Mouse (Mus musculus) stomach, embryonic 14.5 days (tissue): Measurements from ENCODE around the gene Polr3b. TPM values are rescaled to one million over a fixed set of nuclear protein-coding genes. Genes with fewer than 3 reads are reported as not detected.

Source experiments
- ATAC-seq: fragments of 200-750 bp; cut with Nextera tagmentation; 2 replicates; pipeline ENCODE4 v1.8.0; 2017; ENCODE audit warnings: low read depth, moderate TSS enrichment; ENCODE audit not compliant: insufficient number of reproducible peaks, insufficient read depth, low FRiP score
- H3K27ac ChIP-seq: fragments of 300-500 bp; sonication (generic); 2 replicates; pipeline ENCODE4 v1.5.1; 2014; ENCODE audit warnings: mild to moderate bottlenecking, low read length, moderate library complexity, mixed read lengths
- H3K27me3 ChIP-seq: fragments of 300-500 bp; sonication (generic); 2 replicates; pipeline ENCODE4 v1.6.1; 2014; ENCODE audit warnings: low read length, control low read depth, mixed read lengths; ENCODE audit not compliant: control insufficient read depth, insufficient read depth
- H3K36me3 ChIP-seq: fragments of 300-500 bp; sonication (generic); 2 replicates; pipeline ENCODE4 v1.6.1; 2014; ENCODE audit warnings: mild to moderate bottlenecking, control low read depth, low read length, moderate library complexity, mixed read lengths; ENCODE audit not compliant: control insufficient read depth, insufficient read depth
- H3K4me1 ChIP-seq: fragments of 300-500 bp; sonication (generic); 2 replicates; pipeline ENCODE4 v1.6.1; 2014; ENCODE audit warnings: low read length, control low read depth, mixed read lengths; ENCODE audit not compliant: control insufficient read depth, insufficient read depth
- H3K4me2 ChIP-seq: fragments of 300-500 bp; sonication (generic); replicated peaks from 2 replicates; pipeline ENCODE4 v1.6.1; 2014; ENCODE audit warnings: low read depth, low read length, control low read depth
- H3K4me3 ChIP-seq: fragments of 300-500 bp; sonication (generic); 2 replicates; pipeline ENCODE4 v1.5.1; 2014; ENCODE audit warnings: low read depth, low read length, control low read depth
- H3K9ac ChIP-seq: fragments of 300-500 bp; sonication (generic); replicated peaks from 2 replicates; pipeline ENCODE4 v1.6.1; 2014; ENCODE audit warnings: low read depth, mild to moderate bottlenecking, control low read depth, low read length, moderate library complexity, mixed read lengths
- H3K9me3 ChIP-seq: fragments of 300-500 bp; sonication (generic); 2 replicates; pipeline ENCODE4 v1.6.1; 2016; ENCODE audit warnings: low read depth, low read length, control low read depth; ENCODE audit not compliant: control insufficient read depth
- WGBS: fragments of 180-500 bp; shearing (Covaris S2); extraction: QIAGEN DNeasy Blood & Tissue Kit; methylation state at CpG from one replicate; pipeline ENCODE4 v1.1.7; 2014; 5-methylcytosine and 5-hydroxymethylcytosine counted together
- polyA plus RNA-seq: library from polyadenylated mRNA; unstranded; fragments of >200 nt; fragmentation: Nextera tagmentation; extraction: Ambion mirVana; gene quantifications from 2 replicates; pipeline ENCODE4 v1.2.1, GENCODE M21; 2014

The Polr3b gene
- polyA plus RNA-seq, 1 experiment from 2014 or later, result 13.7 TPM

- no peaks in the 10 kb centered on the region for H3K36me3 ChIP-seq
- no peak overlapping the region for H3K4me2 ChIP-seq
- no peak overlapping the region for H3K4me3 ChIP-seq
- H3K27me3 ChIP-seq, result no peaks in the 10 kb centered on the region
- WGBS, result 43% methylated on average over 1 of the region's 1 CpGs
- no peaks in the 10 kb centered on the region for H3K9me3 ChIP-seq
- ATAC-seq, result no peak
- H3K9ac ChIP-seq, result no peak overlapping the region
- peaks cover 5% of the 10 kb centered on the region; the same call in 1 of the 2 replicates for H3K4me1 ChIP-seq
- no peak overlapping the region for H3K27ac ChIP-seq
Observed at GRCm38 (mm10) chr10:84598172-84598571, 23.9 kb upstream of the Polr3b start.

- Histone ChIP-seq H3K9ac (no peak overlapping the region), H3K9me3 (no peaks in the 10 kb centered on the region), H3K27ac (no peak overlapping the region), H3K4me3 (no peak overlapping the region), H3K27me3 (no peaks in the 10 kb centered on the region), H3K4me2 (no peak overlapping the region), H3K4me1 (peaks cover 5% of the 10 kb centered on the region; the same call in 1 of the 2 replicates), H3K36me3 (no peaks in the 10 kb centered on the region)
- 77% methylated on average over 6 of the region's 6 CpGs for WGBS
- no peak for ATAC-seq
Observed at GRCm38 (mm10) chr10:84600136-84600535, 22.0 kb upstream of the Polr3b start.

GRCm38 (mm10) chr10:84604335-84604734 is 17.8 kb upstream of the Polr3b start:
- no peak overlapping the region for H3K9ac ChIP-seq
- ATAC-seq, result no peak
- 40% methylated on average over 1 of the region's 1 CpGs for WGBS

GRCm38 (mm10) chr10:84608361-84608760 is 13.7 kb upstream of the Polr3b start:
- no peaks in the 10 kb centered on the region for H3K9me3 ChIP-seq
- no peaks in the 10 kb centered on the region for H3K36me3 ChIP-seq
- H3K4me3 ChIP-seq, result no peak overlapping the region
- H3K27me3 ChIP-seq, result no peaks in the 10 kb centered on the region
- no peaks in the 10 kb centered on the region for H3K4me1 ChIP-seq
- no peak overlapping the region for H3K4me2 ChIP-seq
- no peak overlapping the region for H3K9ac ChIP-seq
- H3K27ac ChIP-seq, result no peak overlapping the region
- 82% methylated on average over 3 of the region's 3 CpGs for WGBS
- no peak for ATAC-seq

More at GRCm38 (mm10) chr10:84604335-84604734, 17.8 kb upstream of the Polr3b start:
- no peak overlapping the region for H3K27ac ChIP-seq
- H3K4me2 ChIP-seq, result no peak overlapping the region
- H3K27me3 ChIP-seq, result no peaks in the 10 kb centered on the region
- no peaks in the 10 kb centered on the region for H3K4me1 ChIP-seq
- H3K9me3 ChIP-seq, result no peaks in the 10 kb centered on the region
- H3K36me3 ChIP-seq, result no peaks in the 10 kb centered on the region
- H3K4me3 ChIP-seq, result no peak overlapping the region

GRCm38 (mm10) chr10:84610324-84610723 is 11.8 kb upstream of the Polr3b start:
- H3K4me2 ChIP-seq, result no peak overlapping the region
- ATAC-seq, result no peak
- H3K4me1 ChIP-seq, result no peaks in the 10 kb centered on the region
- no peaks in the 10 kb centered on the region for H3K36me3 ChIP-seq
- no peaks in the 10 kb centered on the region for H3K27me3 ChIP-seq
- no peak overlapping the region for H3K9ac ChIP-seq
- H3K4me3 ChIP-seq, result no peak overlapping the region
- H3K27ac ChIP-seq, result no peak overlapping the region
- 68% methylated on average over 4 of the region's 4 CpGs for WGBS
- no peaks in the 10 kb centered on the region for H3K9me3 ChIP-seq

- Histone ChIP-seq H3K27ac (no peak overlapping the region), H3K4me1 (no peaks in the 10 kb centered on the region), H3K27me3 (no peaks in the 10 kb centered on the region), H3K4me3 (no peak overlapping the region), H3K36me3 (no peaks in the 10 kb centered on the region), H3K9me3 (no peaks in the 10 kb centered on the region), H3K4me2 (no peak overlapping the region), H3K9ac (no peak overlapping the region)
- 64% methylated on average over 3 of the region's 3 CpGs for WGBS
- no peak for ATAC-seq
Observed at GRCm38 (mm10) chr10:84610783-84611182, 11.3 kb upstream of the Polr3b start.

- Histone ChIP-seq H3K4me3 (no peak overlapping the region), H3K4me2 (no peak overlapping the region), H3K9me3 (no peaks in the 10 kb centered on the region), H3K4me1 (no peaks in the 10 kb centered on the region), H3K36me3 (no peaks in the 10 kb centered on the region), H3K9ac (no peak overlapping the region), H3K27ac (no peak overlapping the region), H3K27me3 (no peaks in the 10 kb centered on the region)
- no peak for ATAC-seq
- 51% methylated on average over 3 of the region's 3 CpGs for WGBS
Observed at GRCm38 (mm10) chr10:84611664-84612063, 10.4 kb upstream of the Polr3b start.

GRCm38 (mm10) chr10:84612281-84612680 is 9.8 kb upstream of the Polr3b start:
- WGBS, result 69% methylated on average over 2 of the region's 2 CpGs
- Histone ChIP-seq H3K4me2 (no peak overlapping the region), H3K9me3 (no peaks in the 10 kb centered on the region), H3K36me3 (no peaks in the 10 kb centered on the region), H3K4me3 (no peak overlapping the region), H3K27me3 (no peaks in the 10 kb centered on the region), H3K27ac (no peak overlapping the region), H3K4me1 (no peaks in the 10 kb centered on the region), H3K9ac (no peak overlapping the region)
- ATAC-seq, result no peak

GRCm38 (mm10) chr10:84613366-84613765 is 8.7 kb upstream of the Polr3b start:
- H3K36me3 ChIP-seq, result no peaks in the 10 kb centered on the region
- H3K9me3 ChIP-seq, result no peaks in the 10 kb centered on the region

More at GRCm38 (mm10) chr10:84613366-84613765, 8.7 kb upstream of the Polr3b start:
- Histone ChIP-seq H3K9ac (no peak overlapping the region), H3K4me1 (no peaks in the 10 kb centered on the region), H3K4me3 (no peak overlapping the region), H3K27me3 (no peaks in the 10 kb centered on the region), H3K4me2 (no peak overlapping the region), H3K27ac (no peak overlapping the region)
- WGBS, result 74% methylated on average over 8 of the region's 8 CpGs
- ATAC-seq, result no peak
